Mouse (Mus musculus): ENCODE measurements around the gene Clp1. TPM values are rescaled to one million over a fixed set of nuclear protein-coding genes. Genes with fewer than 3 reads are reported as not detected.
A peak's percentile ranks its signal among the peaks of the same experiment; 100 is the strongest.

Clp1 gene
- total and polyA plus RNA-seq, 2 experiments from 2014 or later: 12.5 to 12.6 TPM

GRCm38 (mm10) chr2:84736312-84737161 is 9.4 kb upstream of the Clp1 start:
- no peaks in the 10 kb centered on the region for H3K9me3 ChIP-seq (ENCODE audit: low read length)
- H3K36me3 ChIP-seq (ENCODE audit: insufficient read depth, low read length): no peaks in the 10 kb centered on the region
- H3K4me3 ChIP-seq (ENCODE audit: low read depth, low read length): peak overlapping the region; percentile 63
- no peak for TF ChIP-seq CTCF (IDR thresholded peaks at IDR 0.05)
- H3K27me3 ChIP-seq (ENCODE audit: insufficient read depth, low read length): no peaks in the 10 kb centered on the region
- 5% methylated on average over 27 of the region's 27 CpGs for WGBS
- H3K4me2 ChIP-seq (ENCODE audit: low read depth, low read length, poor library complexity, severe bottlenecking): peak overlapping the region; percentile 78
- H3K9ac ChIP-seq (replicated peaks; ENCODE audit: low read length, poor library complexity, severe bottlenecking): peak overlapping the region; percentile 40; the same call in 1 of the 2 replicates
- no peak for DNase-seq (ENCODE audit: low spot score)
- no peak overlapping the region for H3K27ac ChIP-seq (ENCODE audit: low read depth, low read length)
- ATAC-seq (ENCODE audit: low FRiP score): no peak
- H3K4me1 ChIP-seq (ENCODE audit: insufficient read depth, low read length): peaks cover 25% of the 10 kb centered on the region

GRCm38 (mm10) chr2:84735346-84735920 is 8.3 kb upstream of the Clp1 start:
- 11% methylated on average over 7 of the region's 7 CpGs for whole genome bisulfite sequencing
- DNase-seq (ENCODE audit: low spot score) (no peak), ATAC-seq (ENCODE audit: low FRiP score) (no peak)
- no peak for TF ChIP-seq CTCF (IDR thresholded peaks at IDR 0.05)
- Histone ChIP-seq H3K4me3 (ENCODE audit: low read depth, low read length) (peak overlapping the region; percentile 63), H3K9me3 (ENCODE audit: low read length) (no peaks in the 10 kb centered on the region), H3K36me3 (ENCODE audit: insufficient read depth, low read length) (no peaks in the 10 kb centered on the region), H3K27me3 (ENCODE audit: insufficient read depth, low read length) (no peaks in the 10 kb centered on the region), H3K4me1 (ENCODE audit: insufficient read depth, low read length) (peaks cover 21% of the 10 kb centered on the region), H3K4me2 (ENCODE audit: low read depth, low read length, poor library complexity, severe bottlenecking) (peak overlapping the region; percentile 78), H3K27ac (ENCODE audit: low read depth, low read length) (peak overlapping the region; percentile 79; the same call in 1 of the 2 replicates), H3K9ac (replicated peaks; ENCODE audit: low read length, poor library complexity, severe bottlenecking) (peak overlapping the region; percentile 82; the same call in 1 of the 2 replicates)

- H3K36me3 ChIP-seq (ENCODE audit: insufficient read depth, low read length): no peaks in the 10 kb centered on the region
- no peaks in the 10 kb centered on the region for H3K9me3 ChIP-seq (ENCODE audit: low read length)
- peak overlapping the region; percentile 63 for H3K4me3 ChIP-seq (ENCODE audit: low read depth, low read length)
- no peaks in the 10 kb centered on the region for H3K27me3 ChIP-seq (ENCODE audit: insufficient read depth, low read length)
- peaks cover 21% of the 10 kb centered on the region for H3K4me1 ChIP-seq (ENCODE audit: insufficient read depth, low read length)
- no peak for TF ChIP-seq CTCF (IDR thresholded peaks at IDR 0.05)
- peak overlapping the region; percentile 82 for H3K9ac ChIP-seq (replicated peaks; ENCODE audit: low read length, poor library complexity, severe bottlenecking)
- WGBS: 4% methylated on average over 2 of the region's 2 CpGs
- DNase-seq (ENCODE audit: low spot score) (no peak), ATAC-seq (ENCODE audit: low FRiP score) (no peak)
- peak overlapping the region; percentile 79 for H3K27ac ChIP-seq (ENCODE audit: low read depth, low read length)
- H3K4me2 ChIP-seq (ENCODE audit: low read depth, low read length, poor library complexity, severe bottlenecking): peak overlapping the region; percentile 78
These were observed 7.8 kb upstream of the Clp1 start for GRCm38 (mm10) chr2:84734919-84735318.

- peaks cover 21% of the 10 kb centered on the region for H3K4me1 ChIP-seq (ENCODE audit: insufficient read depth, low read length)
- WGBS: 0% methylated on average over 11 of the region's 11 CpGs
- H3K4me3 ChIP-seq (ENCODE audit: low read depth, low read length): peak overlapping the region; percentile 63
- peak; percentile 52 for ATAC-seq (ENCODE audit: low FRiP score)
- H3K4me2 ChIP-seq (ENCODE audit: low read depth, low read length, poor library complexity, severe bottlenecking): peak overlapping the region; percentile 78
- peak; percentile 66 for DNase-seq (ENCODE audit: low spot score)
- H3K9me3 ChIP-seq (ENCODE audit: low read length): no peaks in the 10 kb centered on the region
- H3K36me3 ChIP-seq (ENCODE audit: insufficient read depth, low read length): no peaks in the 10 kb centered on the region
- peak overlapping the region; percentile 79 for H3K27ac ChIP-seq (ENCODE audit: low read depth, low read length)
- no peak for TF ChIP-seq CTCF (IDR thresholded peaks at IDR 0.05)
- no peaks in the 10 kb centered on the region for H3K27me3 ChIP-seq (ENCODE audit: insufficient read depth, low read length)
- H3K9ac ChIP-seq (replicated peaks; ENCODE audit: low read length, poor library complexity, severe bottlenecking): peak overlapping the region; percentile 82
These were observed 7.3 kb upstream of the Clp1 start for GRCm38 (mm10) chr2:84734351-84734864.

GRCm38 (mm10) chr2:84733579-84734300 is 6.6 kb upstream of the Clp1 start, which contains the start of gene Ypel4:
Gene Ypel4, plus strand, starts transcription at chr2:84734058.
- no peaks in the 10 kb centered on the region for H3K9me3 ChIP-seq (ENCODE audit: low read length)
- peak within 1 kb of the TSS; percentile 78 for H3K4me2 ChIP-seq (ENCODE audit: low read depth, low read length, poor library complexity, severe bottlenecking)
- H3K36me3 ChIP-seq (ENCODE audit: insufficient read depth, low read length): no peaks in the 10 kb centered on the region
- peaks cover 21% of the 10 kb centered on the region for H3K4me1 ChIP-seq (ENCODE audit: insufficient read depth, low read length)
- DNase-seq (ENCODE audit: low spot score): peak; percentile 81
- peak within 1 kb of the TSS; percentile 63 for H3K4me3 ChIP-seq (ENCODE audit: low read depth, low read length)
- H3K27me3 ChIP-seq (ENCODE audit: insufficient read depth, low read length): no peaks in the 10 kb centered on the region
- peak; percentile 86 for ATAC-seq (ENCODE audit: low FRiP score)
- 1% methylated on average over 8 of the region's 8 CpGs for WGBS
- peak within 1 kb of the TSS; percentile 79 for H3K27ac ChIP-seq (ENCODE audit: low read depth, low read length)
- H3K9ac ChIP-seq (replicated peaks; ENCODE audit: low read length, poor library complexity, severe bottlenecking): peak within 1 kb of the TSS; percentile 82
- TF ChIP-seq CTCF (IDR thresholded peaks at IDR 0.05): no peak
